ENCODE assay signal across 24 mouse cellular contexts in the genomic region with DNA sequence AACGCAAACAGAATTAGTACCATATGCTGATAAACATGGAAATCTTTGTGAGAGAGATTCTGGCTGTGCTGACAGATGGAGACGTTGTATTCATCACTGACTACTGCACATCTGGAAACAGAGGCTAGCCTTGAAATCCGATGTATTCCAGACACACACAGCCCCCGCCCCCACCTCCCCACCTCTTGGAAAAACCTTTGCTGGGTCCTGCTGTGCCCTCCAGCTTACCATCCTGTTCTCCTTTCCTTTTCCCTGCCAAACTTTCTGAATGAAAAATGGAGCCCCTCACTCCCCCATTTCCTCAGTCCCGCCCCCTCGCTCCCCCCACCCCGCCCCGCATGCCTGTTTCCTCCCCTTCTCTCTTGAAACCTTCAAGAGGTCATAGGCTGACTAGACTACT. TPM values are rescaled to one million over a fixed set of nuclear protein-coding genes. Genes with fewer than 3 reads are reported as not detected.
A peak's percentile ranks its signal among the peaks of the same experiment; 100 is the strongest.
DNase-seq lines count a peak whose midpoint lies in the region; ATAC-seq lines count a peak whose summit lies in the region.
"Had no signal": no experiment of that assay in that cellular context is flagged by ENCODE, and none has a peak within 500 bp of the region (broad histone marks: within the 10 kb centered on the region; RNA-seq: fewer than 3 reads in every experiment).

No protein-coding gene starts in this region.

- no peak for ATAC-seq in heart, embryonic 15.5 days (replicated peaks; ENCODE audit: insufficient number of reproducible peaks, insufficient read depth, low FRiP score, low read depth)
- ATAC-seq in embryonic facial prominence, embryonic 12.5 days (ENCODE audit: insufficient number of reproducible peaks, insufficient read depth, low FRiP score, low TSS enrichment), result no peak
- ATAC-seq in megakaryocyte-erythroid progenitor cell, adult 5-6 weeks (replicated peaks; ENCODE audit: low FRiP score, low TSS enrichment, poor library complexity, severe bottlenecking), result no peak
- ATAC-seq: forebrain, embryonic 16.5 days; hindbrain, embryonic 16.5 days; intestine, embryonic 15.5 days; liver, embryonic 12.5 days had no signal

- 21% methylated on average over 8 of the region's 8 CpGs for WGBS in heart, embryonic 15.5 days
- WGBS in embryonic facial prominence, embryonic 12.5 days, result 16% methylated on average over 8 of the region's 8 CpGs
- WGBS in limb, embryonic 10.5 days, result 18% methylated on average over 8 of the region's 8 CpGs

- 0 out of 2 replicates have a peak overlapping the region, but pooled peaks have one; percentile 27 for H3K4me2 ChIP-seq in heart, embryonic 15.5 days
- 0 out of 2 replicates have a peak overlapping the region, but pooled peaks have one; percentile 1 for H3K4me2 ChIP-seq in embryonic facial prominence, embryonic 12.5 days (replicated peaks)
- H3K4me2 ChIP-seq: intestine, embryonic 15.5 days; liver, embryonic 12.5 days; midbrain, embryonic 12.5 days had no signal

- H3K4me3 ChIP-seq in heart, embryonic 15.5 days, result no peak overlapping the region
- H3K4me3 ChIP-seq in embryonic facial prominence, embryonic 12.5 days, result no peak overlapping the region
- H3K4me3 ChIP-seq in limb, embryonic 10.5 days, result peak overlapping the region; percentile 17; the same call in 1 of the 2 replicates
- H3K4me3 ChIP-seq: intestine, embryonic 15.5 days; liver, embryonic 12.5 days; midbrain, embryonic 12.5 days had no signal

- no peaks in the 10 kb centered on the region for H3K36me3 ChIP-seq in heart, embryonic 15.5 days
- H3K36me3 ChIP-seq in embryonic facial prominence, embryonic 12.5 days, result no peaks in the 10 kb centered on the region
- no peaks in the 10 kb centered on the region for H3K36me3 ChIP-seq in limb, embryonic 10.5 days
- H3K36me3 ChIP-seq: intestine, embryonic 15.5 days; liver, embryonic 12.5 days; midbrain, embryonic 12.5 days had no signal

- no peak for DNase-seq in heart, postnatal 4 days
- DNase-seq in limb, embryonic 10.5 days (ENCODE audit: low spot score), result no peak
- DNase-seq in yolk sac, embryonic 10.5 days (ENCODE audit: low spot score), result peak; percentile 32
- DNase-seq in spleen, postnatal 4 days (ENCODE audit: low spot score in 2 of 2), result no peak
- DNase-seq: adrenal gland, adult 2 months; cerebellum, adult 11 months; cerebellum, adult 9-11 months; gastrocnemius, postnatal 14 days; heart, adult 18-20 months; heart, postnatal 36 days; lung, adult 18-20 months; lung, postnatal 14 days; right cerebral cortex, postnatal 14 days had no signal

- no peaks in the 10 kb centered on the region for H3K9me3 ChIP-seq in heart, embryonic 15.5 days (replicated peaks)
- no peaks in the 10 kb centered on the region for H3K9me3 ChIP-seq in embryonic facial prominence, embryonic 12.5 days
- H3K9me3 ChIP-seq in limb, embryonic 10.5 days (replicated peaks), result no peaks in the 10 kb centered on the region
- H3K9me3 ChIP-seq: intestine, embryonic 15.5 days; liver, embryonic 12.5 days; midbrain, embryonic 12.5 days had no signal

- H3K9ac ChIP-seq in heart, embryonic 15.5 days, result no peak overlapping the region
- H3K9ac ChIP-seq in embryonic facial prominence, embryonic 12.5 days, result no peak overlapping the region
- H3K9ac ChIP-seq: intestine, embryonic 15.5 days; liver, embryonic 12.5 days; midbrain, embryonic 12.5 days had no signal

- H3K27me3 ChIP-seq in heart, embryonic 15.5 days, result no peaks in the 10 kb centered on the region
- no peaks in the 10 kb centered on the region for H3K27me3 ChIP-seq in embryonic facial prominence, embryonic 12.5 days
- H3K27me3 ChIP-seq in limb, embryonic 10.5 days (ENCODE audit: low read depth, poor library complexity, severe bottlenecking), result peaks cover 20% of the 10 kb centered on the region
- H3K27me3 ChIP-seq: intestine, embryonic 15.5 days had no signal

- peaks cover 32% of the 10 kb centered on the region for H3K4me1 ChIP-seq in heart, embryonic 15.5 days (replicated peaks)
- H3K4me1 ChIP-seq in embryonic facial prominence, embryonic 12.5 days, result peaks cover 30% of the 10 kb centered on the region
- peaks cover 39% of the 10 kb centered on the region for H3K4me1 ChIP-seq in limb, embryonic 10.5 days

- H3K27ac ChIP-seq in heart, embryonic 15.5 days, result no peak overlapping the region
- no peak overlapping the region for H3K27ac ChIP-seq in embryonic facial prominence, embryonic 12.5 days
- H3K27ac ChIP-seq in limb, embryonic 10.5 days, result peak overlapping the region; percentile 36; the same call in 1 of the 2 replicates
- H3K27ac ChIP-seq: intestine, embryonic 15.5 days; liver, embryonic 12.5 days; midbrain, embryonic 12.5 days had no signal

RNA-seq across cellular contexts. Expression of a gene that starts 24.6 kb away (rescaled TPM):
- polyA plus RNA-seq in heart, embryonic 15.5 days (2015; fragmentation: Nextera tagmentation; extraction: Ambion mirVana), result 0.40 and 0.43 TPM in 2 replicates
- total RNA-seq in heart, postnatal 4 days (2021), result under 1 TPM; 0.36 to 0.57 TPM
- 1.8 and 2.1 TPM in 2 replicates for polyA plus RNA-seq in embryonic facial prominence, embryonic 12.5 days (2016; fragmentation: Nextera tagmentation; extraction: Ambion mirVana)
- polyA plus RNA-seq in limb, embryonic 10.5 days (2016; fragmentation: Nextera tagmentation; extraction: Ambion mirVana), result 5.5 and 11.4 TPM in 2 replicates
- not detected in 2 replicates for total RNA-seq in megakaryocyte-erythroid progenitor cell, adult 5-6 weeks (2014; fragmentation: Nextera tagmentation)
- total RNA-seq in megakaryocyte-erythroid progenitor cell, adult 5-6 weeks (2017), result not detected in 2 replicates
- total RNA-seq: common myeloid progenitor, adult 5-6 weeks; megakaryocyte progenitor cell, adult 5-6 weeks; MEL had no signal
